Mouse (Mus musculus): ENCODE results near the gene Ppm1b.

DNA sequence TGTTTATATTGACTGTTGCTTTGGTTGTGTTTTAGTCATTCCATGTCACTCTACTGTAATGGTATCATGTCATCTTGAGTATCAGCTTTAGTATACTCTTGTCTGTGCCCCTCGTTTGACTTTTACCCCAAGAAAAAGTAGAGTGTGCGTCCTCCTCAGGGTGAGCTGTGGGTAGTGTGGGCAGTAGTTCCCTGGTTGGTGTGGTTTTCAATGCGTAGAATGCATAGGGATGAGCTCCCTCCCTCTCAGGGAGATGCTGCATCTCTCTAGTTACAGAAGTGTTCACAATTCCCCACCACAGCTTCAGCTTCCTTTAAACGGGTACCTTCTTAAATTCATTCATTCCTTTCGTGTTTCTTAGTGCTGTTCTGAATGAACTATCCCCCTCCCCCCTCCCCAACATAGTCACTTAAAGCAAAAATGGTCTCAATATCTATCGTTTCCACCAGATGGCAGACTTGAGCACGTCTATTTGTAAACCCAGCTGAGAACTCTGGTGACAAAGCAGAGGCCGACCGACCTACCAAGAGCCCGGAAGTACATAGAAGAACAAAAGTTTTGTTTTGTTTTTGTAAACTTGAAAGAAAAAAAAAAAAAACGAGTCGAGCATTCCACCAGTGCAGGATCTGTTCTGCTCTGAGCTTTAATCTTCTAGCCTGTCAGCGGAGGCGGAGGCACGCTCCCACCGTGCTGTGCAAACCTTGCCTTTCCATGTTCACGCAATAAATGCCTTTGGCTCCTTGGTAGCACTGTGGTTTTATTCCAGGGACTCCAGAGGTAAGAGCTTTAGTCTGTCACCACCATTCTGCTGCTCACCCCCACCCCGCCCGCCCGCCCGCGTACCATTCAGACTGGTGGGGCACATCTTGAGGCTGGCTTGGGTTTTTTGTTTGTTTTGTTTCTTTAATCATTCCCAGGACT, 67.0 kb downstream of the Ppm1b start:
- TF ChIP-seq CTCF (IDR thresholded peaks at IDR 0.05), result peak; percentile 68
- no peak for TF ChIP-seq EP300 (IDR thresholded peaks at IDR 0.05)
